Mouse (Mus musculus) kidney, postnatal 25 days (tissue): ENCODE measurements around the gene Mrps36.
"Not testable (repeated sequence)": the region's sequence is repeated elsewhere in the genome, so short reads cannot be mapped to it uniquely, and the experiment has no call there.

Experiments
- DNase-seq, 2 experiments: peaks; one replicate each; pipeline ENCODE4 v3.0.0; 2021; ENCODE audit warnings: mixed read lengths in 2 of 2

The Mrps36 gene

GRCm38 (mm10) chr13:100731462-100732046 lies 12.9 kb downstream of the Mrps36 start:
- not testable (repeated sequence) for DNase-seq

- DNase-seq, result peak; percentile 95 to 97
Measured at GRCm38 (mm10) chr13:100730861-100731176, 13.6 kb downstream of the Mrps36 start, which contains the start of gene Cdk7. Gene Cdk7, minus strand, starts transcription at chr13:100730939.

- DNase-seq, result no peak
Measured at GRCm38 (mm10) chr13:100730153-100730860, 14.2 kb downstream of the Mrps36 start.

GRCm38 (mm10) chr13:100728530-100728929 lies 15.9 kb downstream of the Mrps36 start:
- not testable (repeated sequence) for DNase-seq

DNA sequence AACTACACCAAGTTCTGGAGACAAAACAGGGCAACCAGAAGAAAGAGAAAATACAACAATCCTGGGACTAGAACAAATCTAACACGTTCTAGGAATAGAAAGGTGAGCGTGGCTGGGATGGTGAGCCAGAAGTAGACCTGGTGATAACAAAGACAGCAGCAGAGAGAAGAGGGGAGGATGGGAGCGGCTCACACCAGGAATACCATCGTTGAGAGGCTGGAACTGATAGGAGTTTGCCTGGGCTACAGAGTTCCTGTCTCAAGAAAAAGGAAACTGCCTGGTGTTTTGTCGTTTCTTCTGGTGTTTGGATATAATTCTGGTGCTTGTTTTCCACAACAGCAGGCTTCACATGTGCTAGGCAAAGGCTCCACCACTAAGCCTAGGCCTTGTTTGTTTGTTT lies 16.4 kb downstream of the Mrps36 start:
- DNase-seq, result no peak

- DNase-seq, result no peak
Measured at GRCm38 (mm10) chr13:100725194-100725593, 19.3 kb downstream of the Mrps36 start.

DNA sequence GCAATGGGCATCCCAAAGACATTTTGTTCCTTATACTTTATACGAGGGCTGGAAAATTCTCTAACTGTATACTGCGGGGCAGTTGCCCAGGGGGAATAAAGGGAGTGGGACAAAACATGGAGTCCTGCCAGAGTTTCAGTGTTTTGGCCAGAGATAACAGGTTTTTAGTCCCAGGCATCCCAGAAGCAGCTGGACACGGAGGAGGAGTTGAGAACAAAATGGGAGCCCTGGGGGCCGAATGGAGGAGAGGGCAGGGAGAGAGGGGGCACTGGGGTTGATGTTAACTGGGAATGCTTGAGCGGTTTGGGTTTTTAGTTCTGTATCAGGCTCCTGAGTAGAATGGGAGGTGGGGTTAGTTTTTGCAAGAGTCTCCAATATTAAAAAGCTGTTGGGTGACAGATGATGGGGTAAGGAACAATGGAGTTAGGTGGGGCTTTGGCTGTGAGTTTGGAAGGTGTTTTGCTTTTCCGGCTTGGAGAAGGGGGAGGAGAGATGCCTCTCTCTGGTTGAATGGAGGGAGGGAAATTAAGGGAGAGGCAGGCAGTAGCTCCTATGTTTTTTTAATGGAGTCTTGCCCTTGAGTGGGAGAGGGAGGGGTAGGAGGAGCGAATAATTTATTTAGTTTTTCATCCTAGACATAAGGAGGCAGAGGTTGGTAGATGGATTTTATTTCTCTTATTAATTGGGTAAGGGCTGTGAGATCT lies 20.3 kb downstream of the Mrps36 start:
- DNase-seq, result peak in 1 of 2 experiments; percentile 40

DNA sequence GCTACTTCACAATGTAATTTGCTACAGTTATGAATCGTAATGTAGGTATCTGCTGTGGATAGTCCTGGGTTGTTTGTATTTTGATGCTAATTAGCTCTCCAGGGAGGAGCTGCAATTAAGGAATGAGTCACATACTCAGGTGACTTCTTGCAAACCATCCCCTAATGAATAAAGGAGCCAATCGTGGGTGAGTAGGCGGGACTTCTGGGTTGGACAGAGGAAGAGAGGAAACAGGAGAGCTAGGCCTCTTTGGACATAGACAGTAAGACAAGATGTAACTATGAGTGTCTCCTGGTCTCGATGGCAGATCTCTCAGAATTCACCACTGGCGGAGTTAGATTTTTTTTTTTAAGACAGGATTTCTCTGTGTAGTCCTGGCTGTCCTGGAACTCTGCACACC lies 22.8 kb downstream of the Mrps36 start:
- no peak for DNase-seq

GRCm38 (mm10) chr13:100715467-100715866 lies 29.0 kb downstream of the Mrps36 start:
- no peak for DNase-seq

DNA sequence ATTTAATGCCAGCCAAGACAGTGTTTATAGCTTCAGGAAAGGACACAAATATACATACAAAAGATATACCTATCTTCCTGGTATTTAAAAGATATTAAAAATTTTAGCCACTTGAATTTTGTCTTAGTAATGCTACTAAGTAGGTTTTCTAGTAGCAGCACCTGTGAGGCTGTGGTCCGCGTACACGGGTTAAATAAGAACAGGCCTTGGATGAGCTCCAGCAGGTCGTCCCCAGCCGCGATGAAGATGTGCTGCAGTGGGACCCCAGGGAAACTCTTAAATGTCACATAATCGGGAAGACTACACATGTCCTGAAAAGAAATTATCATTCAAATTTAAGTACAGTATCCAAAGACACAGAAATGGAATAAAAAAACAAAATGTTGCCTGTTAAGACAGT lies 38.3 kb downstream of the Mrps36 start:
- no peak for DNase-seq

GRCm38 (mm10) chr13:100703468-100703867 lies 41.0 kb downstream of the Mrps36 start:
- peak; percentile 61 to 87 for DNase-seq

DNA sequence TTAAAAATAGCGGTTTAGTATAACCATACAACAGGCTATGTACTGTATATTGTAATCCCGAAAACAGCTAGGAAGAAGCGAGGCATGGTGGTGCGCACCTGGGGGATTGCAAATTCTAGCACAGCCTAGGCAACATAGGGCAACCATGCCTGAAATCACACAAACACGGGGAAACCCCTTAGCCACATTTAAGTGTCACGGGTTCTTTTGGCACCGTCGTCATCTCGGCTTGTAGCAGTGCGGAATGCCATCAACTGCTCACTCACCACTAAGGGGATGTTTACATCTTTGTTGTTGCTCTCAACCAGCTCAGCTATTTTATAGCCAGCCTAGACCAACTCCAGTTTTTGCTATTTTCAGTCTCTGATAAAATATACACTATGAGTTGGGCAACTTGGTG lies 45.6 kb downstream of the Mrps36 start:
- no peak for DNase-seq

GRCm38 (mm10) chr13:100697541-100697940 lies 46.9 kb downstream of the Mrps36 start:
- no peak for DNase-seq

DNA sequence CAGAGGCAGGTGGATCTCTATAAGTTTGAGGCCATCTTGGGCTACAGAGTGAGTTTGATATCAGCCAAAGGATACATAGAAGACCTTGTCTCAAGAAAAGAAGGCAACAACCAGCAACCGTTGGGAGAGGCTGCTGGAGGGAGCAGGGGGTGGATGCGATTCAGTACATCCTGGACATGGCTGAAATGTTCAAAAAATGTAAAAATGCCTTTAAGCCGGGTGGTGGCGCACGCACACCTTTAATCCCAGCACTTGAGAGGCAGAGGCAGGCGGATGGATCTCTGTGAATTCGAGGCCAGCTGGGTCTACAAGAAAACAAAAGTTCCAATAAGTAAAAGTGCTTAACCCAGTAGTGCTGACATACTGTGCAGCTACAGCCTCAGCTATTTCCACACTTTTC lies 56.9 kb downstream of the Mrps36 start:
- no peak for DNase-seq
